Mouse (Mus musculus): ENCODE results near the gene Olfr68. TPM values are rescaled to one million over a fixed set of nuclear protein-coding genes. Genes with fewer than 3 reads are reported as not detected.
"Not testable (repeated sequence)": the region's sequence is repeated elsewhere in the genome, so short reads cannot be mapped to it uniquely, and the experiment has no call there.

Gene Olfr68
- polyA plus RNA-seq, 1 experiment from 2014 or later, result not detected

GRCm38 (mm10) chr7:103810296-103810695, 30.8 kb upstream of the Olfr68 start:
- no peaks in the 10 kb centered on the region for H3K4me1 ChIP-seq
- WGBS, result 88% methylated on average over 1 of the region's 1 CpGs

GRCm38 (mm10) chr7:103809801-103810155, 30.3 kb upstream of the Olfr68 start:
- Histone ChIP-seq H3K4me1 (no peaks in the 10 kb centered on the region), H3K36me3 (replicated peaks) (no peaks in the 10 kb centered on the region), H3K9me3 (no peaks in the 10 kb centered on the region), H3K9ac (no peak overlapping the region), H3K4me3 (replicated peaks) (no peak overlapping the region), H3K27me3 (no peaks in the 10 kb centered on the region), H3K4me2 (no peak overlapping the region), H3K27ac (no peak overlapping the region)
- 72% methylated on average over 1 of the region's 1 CpGs for WGBS
- no peak for ATAC-seq (ENCODE audit: low FRiP score)

More at GRCm38 (mm10) chr7:103810296-103810695, 30.8 kb upstream of the Olfr68 start:
- no peak overlapping the region for H3K9ac ChIP-seq
- ATAC-seq (ENCODE audit: low FRiP score), result no peak
- H3K27me3 ChIP-seq, result no peaks in the 10 kb centered on the region
- H3K36me3 ChIP-seq (replicated peaks), result no peaks in the 10 kb centered on the region
- H3K9me3 ChIP-seq, result no peaks in the 10 kb centered on the region
- H3K4me3 ChIP-seq (replicated peaks), result no peak overlapping the region
- no peak overlapping the region for H3K4me2 ChIP-seq
- H3K27ac ChIP-seq, result no peak overlapping the region

GRCm38 (mm10) chr7:103808971-103809800, 29.7 kb upstream of the Olfr68 start:
- Histone ChIP-seq H3K9ac (no peak overlapping the region), H3K27ac (no peak overlapping the region), H3K9me3 (no peaks in the 10 kb centered on the region), H3K36me3 (replicated peaks) (no peaks in the 10 kb centered on the region), H3K4me1 (no peaks in the 10 kb centered on the region), H3K27me3 (no peaks in the 10 kb centered on the region), H3K4me2 (no peak overlapping the region), H3K4me3 (replicated peaks) (no peak overlapping the region)
- no peak for ATAC-seq (ENCODE audit: low FRiP score)
- 71% methylated on average over 5 of the region's 5 CpGs for WGBS

GRCm38 (mm10) chr7:103808120-103808519, 28.6 kb upstream of the Olfr68 start:
- H3K4me2 ChIP-seq; H3K4me1 ChIP-seq; H3K27ac ChIP-seq; H3K9ac ChIP-seq; H3K36me3 ChIP-seq (replicated peaks); H3K4me3 ChIP-seq (replicated peaks); H3K9me3 ChIP-seq; ATAC-seq (ENCODE audit: low FRiP score); H3K27me3 ChIP-seq: not testable (repeated sequence)
- 75% methylated on average over 2 of the region's 2 CpGs for WGBS

DNA sequence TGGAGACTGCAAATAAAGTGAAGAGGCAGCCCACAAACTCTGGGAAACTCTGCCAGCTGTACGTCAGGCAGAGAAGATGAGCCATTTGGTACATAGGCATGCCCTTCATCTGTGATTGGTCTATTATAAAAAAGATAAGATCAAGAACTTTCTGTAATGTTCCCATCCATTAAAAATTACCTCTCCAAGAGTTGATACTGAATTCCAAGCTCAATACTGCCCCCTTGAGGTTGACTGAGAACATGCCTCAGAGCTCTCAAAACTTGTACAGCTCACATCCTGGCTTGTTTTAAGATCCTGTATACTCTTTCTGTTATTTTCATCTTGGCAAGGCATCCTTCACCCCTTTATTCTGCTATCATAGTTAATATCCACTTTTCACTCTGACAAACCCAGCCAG, 27.4 kb upstream of the Olfr68 start:
- no peaks in the 10 kb centered on the region for H3K27me3 ChIP-seq

DNA sequence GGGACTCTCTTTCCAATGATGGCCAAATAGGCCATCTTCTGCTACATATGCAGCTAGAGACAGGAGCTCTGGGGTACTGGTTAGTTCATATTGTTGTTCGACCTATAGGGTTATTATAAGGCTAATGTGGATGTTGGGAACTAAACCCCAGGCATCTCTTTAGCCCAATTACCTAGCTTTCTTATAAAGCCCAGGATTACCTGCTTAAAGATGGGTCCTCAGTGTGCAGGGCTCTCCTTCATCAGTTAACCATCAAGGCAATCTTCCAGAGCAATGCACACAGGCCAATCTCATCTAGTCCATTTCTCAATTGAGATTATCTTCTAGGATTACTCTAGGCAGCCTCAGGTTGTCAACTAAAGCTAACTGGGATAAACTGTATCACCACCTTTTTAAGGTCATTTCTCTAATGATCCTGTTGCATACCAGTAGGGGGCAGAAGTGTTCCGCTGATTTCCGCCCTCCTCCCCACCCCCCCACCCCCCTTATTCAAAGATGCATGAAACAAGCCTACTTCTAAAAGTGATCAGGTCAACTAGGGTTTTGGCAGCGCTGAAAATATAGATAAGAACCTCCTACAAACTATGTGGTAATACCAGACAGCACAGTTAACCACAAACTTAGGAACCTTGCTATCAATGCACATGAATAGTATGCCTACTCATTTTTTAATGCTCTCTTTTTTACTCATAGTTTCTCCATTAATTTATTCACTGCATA, 13.3 kb upstream of the Olfr68 start:
- Histone ChIP-seq H3K9ac (no peak overlapping the region), H3K4me1 (no peaks in the 10 kb centered on the region), H3K27me3 (no peaks in the 10 kb centered on the region), H3K36me3 (replicated peaks) (no peaks in the 10 kb centered on the region), H3K27ac (no peak overlapping the region), H3K4me3 (replicated peaks) (no peak overlapping the region), H3K4me2 (no peak overlapping the region), H3K9me3 (no peaks in the 10 kb centered on the region)
- no peak for ATAC-seq (ENCODE audit: low FRiP score)
- WGBS, result 20% methylated on average over 4 of the region's 4 CpGs

More for the DNA sequence above, 27.4 kb upstream of the Olfr68 start:
- Histone ChIP-seq H3K36me3 (replicated peaks) (no peaks in the 10 kb centered on the region), H3K4me2 (no peak overlapping the region), H3K9ac (no peak overlapping the region), H3K4me3 (replicated peaks) (no peak overlapping the region), H3K9me3 (no peaks in the 10 kb centered on the region), H3K27ac (no peak overlapping the region), H3K4me1 (no peaks in the 10 kb centered on the region)
- WGBS, result 63% methylated on average over 1 of the region's 1 CpGs
- no peak for ATAC-seq (ENCODE audit: low FRiP score)

DNA sequence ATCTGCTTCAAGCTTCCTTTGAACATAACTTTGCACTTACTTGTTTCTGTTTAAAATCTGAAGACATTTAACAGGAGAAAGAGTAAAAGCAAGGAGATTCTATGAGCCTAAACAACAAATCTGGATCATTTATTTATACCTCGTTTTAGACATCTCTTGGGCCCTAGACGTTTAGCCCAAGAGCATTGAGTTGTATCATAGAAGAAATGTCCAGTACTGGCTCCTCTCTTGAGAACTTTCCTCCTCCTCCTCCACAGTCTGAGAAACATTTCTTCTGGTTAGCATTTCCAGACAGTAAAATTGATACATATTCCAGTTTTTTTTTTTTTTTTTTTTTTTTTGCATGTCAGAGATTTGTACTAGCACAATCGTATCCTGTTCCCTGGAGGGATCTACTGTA, 12.2 kb upstream of the Olfr68 start, which contains the start of gene Olfr67:
Gene Olfr67, minus strand, starts transcription at position 101 of the 400 bp plus-strand sequence.
- no peak within 1 kb of the TSS for H3K9ac ChIP-seq
- no peaks in the 10 kb centered on the region for H3K36me3 ChIP-seq (replicated peaks)
- no peaks in the 10 kb centered on the region for H3K9me3 ChIP-seq
- 87% methylated on average over 3 of the region's 3 CpGs for WGBS
- ATAC-seq (ENCODE audit: low FRiP score), result no peak
- no peak within 1 kb of the TSS for H3K27ac ChIP-seq
- no peaks in the 10 kb centered on the region for H3K27me3 ChIP-seq
- H3K4me1 ChIP-seq, result no peaks in the 10 kb centered on the region
- H3K4me3 ChIP-seq (replicated peaks), result no peak within 1 kb of the TSS
- no peak within 1 kb of the TSS for H3K4me2 ChIP-seq

GRCm38 (mm10) chr7:103777652-103778051, 1.8 kb downstream of the Olfr68 start:
- not testable (repeated sequence) for ATAC-seq (ENCODE audit: low FRiP score); H3K36me3 ChIP-seq (replicated peaks); H3K27me3 ChIP-seq; H3K27ac ChIP-seq; H3K9me3 ChIP-seq; H3K4me3 ChIP-seq (replicated peaks); H3K9ac ChIP-seq; H3K4me2 ChIP-seq; H3K4me1 ChIP-seq
- WGBS, result 83% methylated on average over 4 of the region's 4 CpGs

- Histone ChIP-seq H3K27ac (no peak within 1 kb of the TSS), H3K9me3 (no peaks in the 10 kb centered on the region), H3K4me3 (replicated peaks) (no peak within 1 kb of the TSS), H3K4me1 (no peaks in the 10 kb centered on the region), H3K9ac (no peak within 1 kb of the TSS), H3K4me2 (no peak within 1 kb of the TSS), H3K27me3 (no peaks in the 10 kb centered on the region), H3K36me3 (replicated peaks) (no peaks in the 10 kb centered on the region)
- ATAC-seq (ENCODE audit: low FRiP score), result no peak
- WGBS, result 80% methylated on average over 2 of the region's 2 CpGs
Measured at GRCm38 (mm10) chr7:103771494-103771893, 8.0 kb downstream of the Olfr68 start, which contains the start of gene Olfr69. TSS of gene Olfr69 (minus strand) at chr7:103771594.

DNA sequence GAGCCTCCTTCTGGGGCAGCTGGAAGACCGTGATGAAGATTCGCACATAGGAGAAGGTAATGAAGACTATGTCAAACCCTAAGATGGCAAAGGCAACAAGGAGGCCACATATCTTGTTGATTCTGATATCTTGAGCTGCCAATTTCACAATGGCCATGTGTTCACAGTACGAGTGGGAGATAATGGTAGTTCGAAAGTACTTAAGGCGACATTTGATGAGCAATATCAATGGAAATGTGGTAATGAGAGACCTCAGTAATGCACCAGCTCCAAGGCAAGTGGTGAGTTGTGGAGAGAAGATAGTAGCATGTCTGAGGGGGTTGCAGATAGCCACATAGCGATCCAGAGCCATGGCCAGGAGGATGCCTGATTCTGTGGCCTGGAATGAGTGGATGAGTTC, 11.8 kb downstream of the Olfr68 start:
- not testable (repeated sequence) for H3K9ac ChIP-seq; H3K4me2 ChIP-seq; H3K27ac ChIP-seq; H3K9me3 ChIP-seq; H3K4me1 ChIP-seq; ATAC-seq (ENCODE audit: low FRiP score); H3K27me3 ChIP-seq; H3K4me3 ChIP-seq (replicated peaks); H3K36me3 ChIP-seq (replicated peaks)
- 94% methylated on average over 6 of the region's 6 CpGs for WGBS

DNA sequence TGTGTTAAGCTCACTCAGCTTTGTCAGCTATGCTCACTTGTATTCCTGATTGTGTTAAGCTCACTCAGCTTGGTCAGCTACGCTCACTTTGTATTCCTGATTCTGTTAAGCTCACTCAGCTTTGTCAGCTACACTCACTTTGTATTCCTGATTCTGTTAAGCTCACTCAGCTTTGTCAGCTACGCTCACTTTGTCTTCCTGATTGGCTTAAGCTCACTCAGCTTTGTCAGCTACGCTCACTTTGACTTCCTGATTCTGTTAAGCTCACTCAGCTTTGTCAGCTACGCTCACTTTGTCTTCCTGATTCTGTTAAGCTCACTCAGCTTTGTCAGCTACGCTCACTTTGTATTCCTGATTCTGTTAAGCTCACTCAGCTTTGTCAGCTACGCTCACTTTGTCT, 17.3 kb downstream of the Olfr68 start:
- H3K36me3 ChIP-seq (replicated peaks); H3K27me3 ChIP-seq; H3K4me3 ChIP-seq (replicated peaks); H3K4me1 ChIP-seq; H3K4me2 ChIP-seq; H3K9ac ChIP-seq; ATAC-seq (ENCODE audit: low FRiP score); H3K9me3 ChIP-seq; H3K27ac ChIP-seq: not testable (repeated sequence)
- WGBS, result 92% methylated on average over 6 of the region's 6 CpGs

DNA sequence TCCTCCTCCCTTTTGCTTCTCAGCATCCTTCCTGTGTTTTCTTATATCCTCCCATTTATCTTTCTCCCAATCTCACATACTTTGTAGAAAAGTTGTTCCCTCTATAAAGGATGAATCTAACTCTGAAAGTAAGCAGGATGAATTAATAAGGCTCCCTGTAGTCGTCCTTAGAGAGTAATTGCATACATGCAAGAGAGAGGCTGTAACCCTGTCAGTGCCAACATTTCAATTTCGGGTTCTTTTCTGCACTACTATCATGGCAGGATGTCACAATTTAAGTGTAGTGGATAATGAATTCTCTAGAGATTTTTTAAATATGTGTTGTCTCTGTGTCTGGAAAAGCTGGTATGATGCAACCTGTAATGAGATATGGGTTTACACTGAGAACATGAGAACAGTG, 22.3 kb downstream of the Olfr68 start, which contains the start of gene Olfr630:
Gene Olfr630, minus strand, starts transcription at position 101 of the 400 bp plus-strand sequence.
- no peaks in the 10 kb centered on the region for H3K9me3 ChIP-seq
- ATAC-seq (ENCODE audit: low FRiP score), result no peak
- no peak within 1 kb of the TSS for H3K4me2 ChIP-seq
- H3K9ac ChIP-seq, result no peak within 1 kb of the TSS
- H3K4me1 ChIP-seq, result no peaks in the 10 kb centered on the region
- WGBS, result 51% methylated on average over 2 of the region's 2 CpGs
- no peaks in the 10 kb centered on the region for H3K27me3 ChIP-seq
- no peaks in the 10 kb centered on the region for H3K36me3 ChIP-seq (replicated peaks)
- H3K4me3 ChIP-seq (replicated peaks), result no peak within 1 kb of the TSS
- no peak within 1 kb of the TSS for H3K27ac ChIP-seq
